Mouse (Mus musculus): ENCODE results near the gene Hnf1b. TPM values are rescaled to one million over a fixed set of nuclear protein-coding genes. Genes with fewer than 3 reads are reported as not detected.
A peak's percentile ranks its signal among the peaks of the same experiment; 100 is the strongest.

Hnf1b gene
- total RNA-seq, 2 experiments from 2014 or later: 0.21 TPM; not detected in 1

DNA sequence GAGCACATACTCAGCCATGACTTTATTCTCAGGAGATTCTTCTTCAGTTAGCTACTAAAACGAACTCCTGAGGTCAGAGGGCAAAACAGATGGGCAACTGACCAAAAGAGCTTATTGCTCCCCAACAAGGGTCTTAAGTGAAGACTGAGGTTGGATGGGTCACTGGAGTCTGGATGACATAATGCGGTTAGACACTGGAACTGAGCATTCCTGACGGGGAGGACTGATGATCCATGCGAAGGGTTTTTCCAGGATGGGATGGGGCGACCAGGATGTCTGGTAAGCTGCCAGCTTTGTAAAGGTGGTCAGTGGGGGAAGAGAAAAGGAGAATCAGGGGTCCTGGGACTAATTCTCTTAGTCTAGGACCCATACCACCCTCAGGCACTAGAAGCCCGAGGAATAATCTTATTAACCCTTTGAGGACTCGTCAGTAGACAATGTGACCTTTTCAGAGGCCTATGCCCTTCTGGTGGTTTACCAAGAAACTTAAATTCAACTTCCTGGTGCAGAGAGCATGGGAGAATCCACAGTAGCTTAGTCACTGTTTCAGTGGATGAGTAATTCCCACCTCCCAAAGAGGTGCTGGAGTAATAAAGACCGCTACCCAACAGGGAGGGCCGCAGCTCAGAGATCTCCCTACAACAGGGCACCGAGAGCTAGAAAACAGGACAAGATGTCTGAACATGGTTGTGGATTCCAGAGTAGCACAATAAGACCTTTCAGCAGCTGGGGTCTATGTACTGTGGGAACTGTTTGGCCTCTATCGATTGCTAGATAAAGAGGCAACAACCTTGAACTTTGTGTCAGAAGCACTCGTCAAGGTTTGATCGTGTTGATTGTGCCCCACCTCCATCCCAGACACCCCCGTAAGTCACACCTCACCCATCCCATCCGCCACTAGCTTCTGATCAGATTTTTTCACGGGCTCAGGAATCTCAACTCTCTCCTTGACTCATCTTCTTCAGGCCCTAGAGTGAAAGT is 46.9 kb downstream of the Hnf1b start:
- no peak for DNase-seq

DNA sequence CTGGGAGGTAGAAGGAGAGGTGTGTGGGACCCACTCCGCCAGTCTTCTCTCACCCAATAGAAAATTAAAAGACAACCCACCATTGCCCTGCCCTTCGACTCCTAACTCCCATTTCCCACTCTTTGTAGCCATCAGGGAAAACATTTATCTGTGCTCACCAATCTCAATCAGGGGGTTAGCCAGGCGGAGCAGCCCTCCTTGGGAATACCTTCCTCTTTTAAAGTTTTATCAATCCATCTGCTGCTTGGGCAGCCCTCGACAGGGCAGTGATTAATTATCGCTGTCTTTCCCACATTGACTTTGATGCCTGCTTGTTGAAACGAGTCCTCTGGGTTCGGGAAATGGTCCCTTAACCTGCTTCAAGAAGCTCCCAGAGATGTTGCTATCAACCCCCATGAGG is 47.7 kb downstream of the Hnf1b start:
- DNase-seq: no peak

GRCm38 (mm10) chr11:83902812-83903211 is 52.9 kb downstream of the Hnf1b start:
- DNase-seq: no peak

- DNase-seq: no peak
Observed at GRCm38 (mm10) chr11:83905756-83906155, 55.9 kb downstream of the Hnf1b start.

DNA sequence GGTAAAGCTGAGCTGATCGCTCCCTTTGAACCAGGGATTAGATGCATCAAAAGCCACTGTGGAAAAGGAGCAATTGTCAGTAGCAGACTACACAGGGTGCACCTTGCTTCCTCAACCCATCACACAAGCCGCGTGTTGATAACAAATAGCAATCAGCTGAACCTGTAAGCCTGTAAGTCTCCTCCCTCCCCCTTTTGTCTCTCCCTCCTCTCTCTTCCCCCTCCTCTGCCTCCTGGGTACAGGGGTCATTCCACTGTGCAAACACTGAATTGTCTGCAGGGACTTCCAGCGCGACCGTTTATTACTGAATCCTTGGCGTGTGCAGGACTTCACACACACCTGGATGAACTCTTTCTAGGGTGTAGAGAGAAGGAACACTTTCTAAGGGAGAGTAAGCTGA is 58.5 kb downstream of the Hnf1b start:
- DNase-seq: no peak

- no peak for DNase-seq
Observed at GRCm38 (mm10) chr11:83913824-83914311, 64.0 kb downstream of the Hnf1b start.

- DNase-seq: no peak
Observed at GRCm38 (mm10) chr11:83914501-83914900, 64.6 kb downstream of the Hnf1b start.

- no peak for DNase-seq
Observed at GRCm38 (mm10) chr11:83922600-83922999, 72.7 kb downstream of the Hnf1b start.

DNA sequence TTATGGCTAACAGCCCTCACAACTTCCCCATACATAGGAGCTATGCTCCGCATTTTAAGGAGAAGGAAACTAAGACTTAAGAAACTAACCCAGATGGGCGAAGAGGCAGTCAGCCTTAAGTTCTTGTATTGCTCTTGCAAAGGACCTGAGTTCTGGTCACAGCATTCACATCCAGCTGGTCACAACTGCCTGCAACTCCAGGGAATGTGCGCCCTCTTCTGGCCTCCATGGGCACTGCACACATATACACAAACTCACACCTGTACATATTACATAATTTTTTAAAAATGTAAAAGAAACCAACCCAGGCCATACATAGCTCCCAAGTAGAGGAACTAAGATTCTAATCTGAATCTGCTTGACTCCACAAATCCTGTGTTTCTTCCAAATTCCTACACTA is 77.2 kb downstream of the Hnf1b start:
- no peak for DNase-seq

DNA sequence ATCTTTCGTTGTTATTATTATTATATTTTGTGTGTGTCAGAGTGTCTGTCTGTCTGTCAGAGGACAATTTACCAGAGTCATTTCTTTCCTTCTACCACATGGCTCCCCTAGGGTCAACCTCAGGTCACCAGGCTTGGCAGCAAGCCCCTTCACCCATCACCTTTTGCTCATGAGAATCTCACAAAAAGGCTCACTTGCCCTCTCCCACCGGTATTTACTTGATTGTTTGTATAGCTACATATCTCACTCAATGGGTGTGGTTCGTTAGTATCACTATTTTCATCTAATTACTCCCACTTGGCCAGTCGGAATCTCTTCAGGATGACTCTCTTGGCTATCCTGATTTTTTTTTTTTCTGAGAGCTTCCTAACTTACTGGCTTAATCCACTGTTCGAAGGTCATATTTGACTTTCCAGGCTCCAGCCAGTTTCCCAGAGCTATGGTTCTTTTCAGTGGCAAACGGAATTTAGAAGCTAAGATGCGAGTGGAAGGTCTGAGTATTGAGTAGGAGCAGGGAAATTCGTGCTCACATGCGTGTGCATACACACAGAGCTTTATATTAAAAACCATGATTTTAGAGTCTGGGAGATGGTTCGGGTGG is 82.7 kb downstream of the Hnf1b start:
- no peak for DNase-seq

GRCm38 (mm10) chr11:83933376-83933775 is 83.5 kb downstream of the Hnf1b start:
- DNase-seq: no peak

DNA sequence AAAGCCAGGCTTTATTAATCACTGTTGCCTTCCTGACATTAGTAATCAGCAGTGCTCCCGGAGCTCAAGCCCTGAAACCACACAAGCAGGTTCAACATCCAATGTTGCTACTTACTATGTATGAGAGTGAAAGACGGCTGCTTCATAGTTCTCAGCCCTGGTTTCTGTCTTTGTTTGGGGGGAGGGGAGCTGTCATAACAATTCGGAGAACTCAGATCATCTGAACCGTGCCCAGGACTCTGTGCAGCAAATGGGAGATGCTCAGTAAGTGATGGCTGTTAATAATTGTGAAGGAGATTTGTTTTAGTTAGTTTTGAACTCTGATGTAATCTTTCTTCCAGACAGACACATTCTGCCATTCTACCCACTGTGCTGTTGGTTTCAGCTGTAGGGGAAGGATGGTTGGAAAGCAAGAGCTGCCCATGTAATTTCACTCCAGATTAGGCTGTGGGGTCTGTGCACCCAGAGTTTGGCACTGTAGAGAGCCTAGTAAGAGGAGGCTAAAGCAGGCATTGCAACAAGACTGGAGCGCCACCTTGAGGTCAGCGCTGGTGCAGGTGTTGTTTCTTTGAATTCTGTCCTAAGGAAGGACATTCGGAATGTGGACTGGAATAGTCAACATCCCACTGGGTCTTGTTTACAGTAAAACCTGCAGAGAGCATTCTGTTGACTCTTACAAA is 86.3 kb downstream of the Hnf1b start:
- DNase-seq: peak; percentile 62 to 86

DNA sequence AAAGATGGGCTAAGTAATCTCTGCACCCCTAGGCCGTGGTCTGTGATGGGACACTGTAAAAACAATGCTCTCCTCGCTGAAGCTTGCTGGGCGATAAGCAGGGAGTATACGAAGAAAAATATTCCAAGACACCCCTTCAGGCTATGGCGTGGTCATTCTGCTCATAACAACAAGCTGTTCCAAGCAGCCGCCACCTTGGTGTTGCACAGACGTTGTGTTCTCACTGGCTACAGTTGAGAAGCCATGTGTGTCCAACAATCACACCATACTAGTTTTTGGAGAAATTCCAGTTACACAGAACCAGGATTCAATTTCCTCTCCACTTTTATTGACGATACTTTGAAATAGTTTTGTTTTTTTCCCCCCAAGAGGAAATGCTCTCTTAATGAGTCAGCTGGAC is 88.7 kb downstream of the Hnf1b start:
- no peak for DNase-seq

DNA sequence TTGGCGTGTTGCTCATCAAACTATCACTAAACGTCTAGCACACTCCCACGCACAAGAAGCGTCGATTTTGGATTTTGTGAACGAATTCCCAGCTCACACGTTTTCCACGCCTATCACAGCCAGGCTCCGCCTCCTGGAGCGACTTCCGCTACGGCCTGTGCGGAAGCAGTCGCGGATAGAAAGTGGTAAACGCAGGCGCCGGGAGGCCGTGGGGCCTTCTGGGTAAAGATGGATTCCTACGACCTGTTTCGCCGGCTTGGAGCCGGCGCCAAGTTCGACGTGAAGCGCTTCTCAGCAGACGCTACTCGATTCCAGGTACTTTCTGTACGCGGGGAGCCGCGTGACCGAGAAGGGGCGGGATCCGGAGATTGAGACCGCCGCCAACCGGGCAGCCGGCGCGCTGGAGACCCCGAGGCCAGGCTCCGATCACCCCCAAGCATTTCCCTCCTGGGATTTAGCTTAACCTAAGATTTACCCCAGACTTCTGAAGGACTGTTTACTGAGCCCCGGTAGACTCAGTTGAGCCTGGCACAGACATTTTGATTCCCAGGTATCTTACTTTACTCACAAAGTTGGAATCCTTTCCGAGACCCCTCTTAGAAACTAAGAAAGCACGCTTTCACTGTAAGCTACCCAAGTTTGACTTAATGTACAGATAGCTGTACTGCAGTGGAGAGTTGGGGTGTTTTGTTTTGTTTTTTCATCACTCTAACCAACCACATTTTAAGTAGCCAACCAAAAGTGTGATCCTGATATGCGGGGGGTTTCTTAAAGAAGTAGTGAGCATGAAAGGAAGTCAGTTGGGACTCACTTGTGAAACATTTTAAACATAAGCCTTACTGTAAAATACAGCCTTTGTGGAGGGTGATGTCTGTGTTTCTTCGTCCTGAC is 92.3 kb downstream of the Hnf1b start, which contains the start of gene Ddx52:
Gene Ddx52 (plus strand): TSS at position 113 of the 891 bp plus-strand sequence.
- peak; percentile 93 to 94 for DNase-seq

Other genes with a start within 250 kb of the Hnf1b start
- not detected for gene Rpl9-ps1, start 204.4 kb upstream of the Hnf1b start, total RNA-seq (2021)
- gene Ccl3, start 200.7 kb upstream of the Hnf1b start, total RNA-seq (2021): not detected
- gene Ccl4, start 187.5 kb upstream of the Hnf1b start, total RNA-seq (2021): not detected
- gene Wfdc17, start 146.1 kb upstream of the Hnf1b start, total RNA-seq (2021): 1 to 10 TPM; 3.8 to 4.1 TPM
- not detected for gene Wfdc18, start 141.0 kb upstream of the Hnf1b start, total RNA-seq (2021)
- gene Wfdc21, start 103.1 kb upstream of the Hnf1b start, total RNA-seq (2021): not detected
- gene Heatr6, start 96.4 kb upstream of the Hnf1b start, total RNA-seq (2021): 1 to 10 TPM; 5.5 to 6.5 TPM
- gene Ddx52, start 92.0 kb downstream of the Hnf1b start, total RNA-seq (2021): 10 to 100 TPM; 10.2 to 10.3 TPM
- 10 to 100 TPM; 26.7 to 31.0 TPM for gene Synrg, start 114.4 kb downstream of the Hnf1b start, total RNA-seq (2021)
- gene Dusp14, start 219.2 kb downstream of the Hnf1b start, total RNA-seq (2021): under 1 TPM in 1 of 2 experiments, not detected in 1; 0.44 TPM

All from heart, adult 18-20 months (tissue).